Mouse (Mus musculus) spleen, adult 2 months (tissue): Measurements from ENCODE around the gene Zc2hc1b.

Source experiments
- CTCF ChIP-seq: fragments of 200-500 bp; IDR thresholded peaks from 2 replicates; pipeline ENCODE4 v1.5.1; 2011; ENCODE audit warnings: mild to moderate bottlenecking, inconsistent platforms; ENCODE audit not compliant: insufficient read depth, insufficient read length, insufficient replicate concordance; ENCODE audit errors: extremely low read depth
- POLR2A ChIP-seq: fragments of 200-500 bp; IDR thresholded peaks from 2 replicates; pipeline ENCODE4 v1.6.1; 2011; ENCODE audit warnings: low read depth, low read length, inconsistent platforms

DNA sequence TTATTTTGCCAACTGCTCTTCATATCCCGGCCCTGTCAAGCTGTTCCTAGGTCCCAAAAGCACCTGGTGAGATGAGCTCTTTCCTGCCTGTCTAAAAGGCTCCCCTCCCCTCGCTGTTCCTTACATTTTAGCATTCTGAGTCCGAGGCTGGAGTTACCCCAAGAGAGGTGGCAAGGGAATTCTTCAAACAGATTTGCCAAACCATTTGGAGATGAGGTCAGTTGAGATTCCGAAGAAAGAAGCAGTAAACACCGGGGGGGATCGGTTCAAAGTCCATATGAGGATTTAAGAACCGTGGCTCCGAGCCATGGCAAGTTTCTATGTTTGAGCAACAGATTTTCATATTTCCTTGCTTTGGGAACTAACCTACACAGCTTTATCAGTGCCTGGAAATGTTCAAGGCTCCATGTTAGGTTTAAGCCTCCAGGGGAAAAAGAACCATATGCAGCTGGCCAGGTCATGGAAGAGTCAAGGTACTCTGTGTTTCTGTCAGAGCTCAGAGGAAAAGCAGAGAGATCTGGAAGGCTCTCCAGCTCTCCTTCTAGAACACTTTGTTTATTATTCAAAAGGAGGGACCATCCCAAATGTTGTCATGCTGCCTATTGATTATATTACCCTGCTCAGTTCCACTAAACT, 19.2 kb upstream of the Zc2hc1b start:
- TF ChIP-seq CTCF (no peak), POLR2A (no peak)
